Mouse (Mus musculus) right cerebral cortex, postnatal 14 days (tissue): ENCODE results near the gene Naaladl1.
"Not testable (repeated sequence)": the region's sequence is repeated elsewhere in the genome, so short reads cannot be mapped to it uniquely, and the experiment has no call there.

ENCODE experiments used
- DNase-seq: peaks from one replicate; pipeline ENCODE4 v3.0.0; 2022

Naaladl1 gene

DNA sequence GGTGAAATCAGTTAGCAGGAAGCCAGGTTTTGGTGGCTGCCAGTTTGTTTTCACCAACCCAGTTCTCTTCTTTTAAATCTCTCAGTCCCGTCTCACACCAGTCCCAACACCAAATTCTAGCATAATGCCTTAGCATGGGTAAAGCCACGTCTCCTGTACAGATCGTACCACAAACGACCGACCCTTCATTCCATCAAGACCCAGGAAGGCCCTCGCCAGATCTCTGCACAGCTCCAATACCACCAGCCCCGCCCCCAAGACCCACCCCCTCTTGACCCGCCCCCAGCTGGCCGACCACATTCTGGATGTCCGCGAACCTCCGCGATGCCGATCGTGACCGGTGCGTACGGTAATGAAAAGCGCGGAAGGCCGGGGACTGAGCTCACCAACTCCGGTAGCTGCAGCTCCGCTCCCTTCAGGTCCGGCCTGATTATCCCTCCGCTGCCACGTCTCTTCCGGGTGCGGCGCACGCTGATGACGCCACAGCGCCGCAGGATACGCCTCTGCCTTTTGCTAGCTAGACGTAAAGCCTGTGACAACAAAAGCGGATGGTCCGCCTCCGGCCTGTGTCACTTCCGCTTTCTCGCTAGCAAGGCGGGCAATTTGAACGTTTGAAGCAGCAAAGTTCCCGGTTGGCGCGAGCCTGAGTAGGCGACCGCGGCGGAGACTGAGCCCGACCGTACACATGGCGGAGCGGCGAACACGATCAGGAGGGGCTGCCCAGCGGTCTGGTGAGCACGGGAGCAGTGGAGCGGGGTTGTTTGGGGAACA, 20.9 kb upstream of the Naaladl1 start, which contains the start of the genes Zfpl1 and Cdca5:
Zfpl1 (minus strand) TSS at position 479 of the 771 bp plus-strand sequence.
Cdca5 (plus strand) TSS at position 506 of the 771 bp plus-strand sequence.
- peak; percentile 95 for DNase-seq

DNA sequence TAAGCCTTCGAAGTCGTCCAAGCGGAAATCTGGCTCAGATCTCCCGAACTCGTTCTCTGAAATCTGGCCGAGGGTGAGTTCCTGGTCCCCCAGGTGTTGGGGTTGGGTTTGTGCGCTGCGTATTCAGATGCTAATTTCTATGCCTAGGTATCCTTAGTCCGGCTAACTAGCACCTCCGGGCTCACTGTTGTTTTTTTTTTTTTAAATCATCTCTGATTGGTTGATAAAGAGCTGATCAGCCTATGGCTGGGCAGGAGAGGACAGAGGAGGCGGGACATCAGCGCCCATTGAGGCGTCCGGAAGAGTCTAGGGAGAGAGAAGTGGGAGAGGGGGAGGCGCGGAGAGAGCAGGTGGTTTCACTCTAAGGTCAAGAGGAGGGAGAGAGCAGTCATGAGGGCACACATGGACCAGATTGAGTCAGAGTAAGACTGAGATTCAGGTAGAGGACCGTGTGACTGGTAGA, 20.1 kb upstream of the Naaladl1 start:
- no peak for DNase-seq

DNA sequence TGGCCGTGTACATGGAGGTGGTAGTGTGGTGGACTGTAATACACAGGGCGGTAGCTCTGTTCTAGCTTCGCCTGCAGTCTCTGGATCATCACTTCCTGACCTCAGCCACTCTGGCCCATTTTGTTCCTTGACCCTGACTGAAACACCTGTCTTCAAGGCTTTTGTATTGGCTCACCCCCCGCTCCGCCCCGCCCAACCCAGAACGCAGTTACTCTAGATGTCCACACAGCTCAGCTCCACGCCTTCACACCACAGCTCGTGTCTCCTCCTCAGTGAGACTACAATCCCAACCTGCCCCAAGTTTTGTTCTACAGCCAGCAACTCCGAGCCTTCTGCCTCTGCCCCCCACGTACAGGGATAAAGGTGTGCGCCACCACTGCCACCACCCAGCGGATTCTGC, 16.7 kb upstream of the Naaladl1 start:
- DNase-seq = no peak

DNA sequence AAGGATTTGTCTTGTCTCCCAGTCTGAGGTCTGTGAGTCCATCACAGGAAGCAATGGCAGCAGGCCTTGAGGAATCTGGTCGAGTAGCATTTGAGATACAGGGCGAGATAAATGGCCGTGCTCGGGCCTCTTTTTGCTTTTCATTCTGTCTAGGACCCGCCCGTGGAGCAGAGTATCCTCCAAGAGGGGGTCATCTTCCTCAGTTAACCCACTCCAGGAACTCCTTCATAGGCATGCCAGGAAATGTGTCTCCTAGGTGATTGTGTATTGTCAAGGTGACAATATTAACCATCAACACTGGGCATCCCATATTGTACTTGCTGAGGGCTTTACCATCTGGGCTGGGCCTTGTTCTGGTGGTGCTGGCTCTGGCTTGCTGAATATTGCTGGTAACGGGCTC, 11.5 kb upstream of the Naaladl1 start, which contains the start of gene AC131692.1:
AC131692.1 (plus strand) TSS at position 301 of the 400 bp plus-strand sequence.
- DNase-seq = no peak

DNA sequence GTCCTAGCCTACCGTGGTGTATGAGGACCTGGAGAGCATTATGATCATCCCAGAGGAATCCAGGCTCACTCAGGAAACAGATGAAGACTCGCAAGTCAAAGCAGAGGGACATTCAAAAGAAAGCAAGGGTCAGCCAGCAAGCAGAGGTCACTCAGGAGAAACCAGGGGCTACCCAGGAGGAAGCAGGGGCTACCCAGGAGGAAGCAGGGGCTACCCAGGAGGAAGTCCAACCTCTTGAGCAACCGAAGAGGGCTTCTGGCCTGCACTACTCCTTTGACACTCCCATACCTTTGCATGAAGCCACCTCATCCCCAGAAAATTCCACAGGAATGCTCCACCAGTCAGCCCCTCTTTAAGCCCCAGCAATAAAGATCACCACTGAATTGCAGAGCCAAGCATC, 7.7 kb upstream of the Naaladl1 start:
- DNase-seq = no peak

DNA sequence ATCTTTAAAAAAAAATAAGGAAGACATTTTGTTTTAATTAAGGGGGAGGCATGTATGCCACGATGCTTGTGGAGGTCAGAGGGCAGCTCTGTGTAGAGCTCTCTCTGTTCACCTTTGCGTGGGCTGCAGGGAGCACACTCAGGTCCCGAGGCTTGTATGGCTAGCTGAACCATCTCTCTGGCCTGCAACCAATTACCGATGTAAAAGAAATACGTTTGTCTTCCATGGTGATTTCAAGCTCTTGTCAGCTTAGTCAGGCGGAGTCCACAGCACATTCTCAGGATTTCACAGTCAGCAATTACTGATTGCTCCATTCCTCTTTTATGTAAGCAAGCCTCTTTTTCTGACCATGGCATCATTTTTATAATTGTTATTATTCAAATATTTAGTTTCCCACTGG, 4.4 kb upstream of the Naaladl1 start:
- no peak for DNase-seq

DNA sequence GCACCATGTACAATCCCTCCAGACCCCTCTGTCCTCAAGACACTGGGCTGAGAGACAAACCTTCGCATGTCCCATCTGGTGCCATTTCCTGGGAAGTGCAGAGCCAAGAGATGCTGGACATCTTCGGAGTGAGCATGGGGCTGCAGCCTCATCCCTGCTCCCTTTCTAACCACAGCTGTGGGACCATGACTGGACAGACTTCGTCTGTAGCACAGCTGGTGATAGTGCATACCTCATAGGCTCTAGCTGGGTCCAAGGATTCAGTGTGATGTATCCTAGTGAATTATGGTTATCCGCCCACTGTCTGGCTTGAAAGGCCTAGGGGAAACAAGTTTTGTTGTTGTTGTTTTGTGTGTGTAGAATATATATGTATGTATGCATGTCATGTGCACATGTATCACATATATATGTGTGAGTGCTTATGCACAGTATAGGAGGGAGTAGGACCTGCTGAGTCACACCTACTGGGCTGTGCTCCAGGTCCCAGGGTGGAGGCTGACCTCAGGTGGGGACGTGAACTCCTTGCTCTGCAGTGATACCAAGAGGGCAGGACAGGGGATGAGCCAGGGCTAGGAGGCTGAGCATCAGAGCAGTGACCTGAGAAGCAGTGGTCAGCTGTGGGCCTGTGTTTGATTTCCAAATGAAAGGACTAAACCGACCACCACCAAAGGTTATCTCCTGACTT, 3.3 kb upstream of the Naaladl1 start:
- no peak for DNase-seq

DNA sequence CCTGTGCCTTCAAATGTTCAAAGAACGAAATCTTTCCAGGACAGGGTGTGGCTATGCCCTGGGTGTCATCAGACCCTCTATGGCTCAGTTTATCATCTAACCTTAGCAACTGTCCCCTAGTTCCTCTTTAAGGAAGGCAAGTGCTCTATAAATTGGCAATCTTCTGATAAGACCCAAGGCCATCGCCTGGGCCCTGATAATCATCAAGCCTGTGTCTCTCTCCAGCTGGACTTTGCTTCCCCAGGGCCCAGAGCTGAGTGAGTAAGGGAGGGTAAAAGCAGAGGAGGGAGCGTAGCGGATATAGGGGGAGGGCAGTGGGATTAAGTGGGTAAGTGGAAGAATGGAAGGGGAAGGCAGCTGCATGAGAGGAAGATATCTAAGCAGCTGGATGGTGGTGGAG, 1.1 kb upstream of the Naaladl1 start:
- DNase-seq = no peak

DNA sequence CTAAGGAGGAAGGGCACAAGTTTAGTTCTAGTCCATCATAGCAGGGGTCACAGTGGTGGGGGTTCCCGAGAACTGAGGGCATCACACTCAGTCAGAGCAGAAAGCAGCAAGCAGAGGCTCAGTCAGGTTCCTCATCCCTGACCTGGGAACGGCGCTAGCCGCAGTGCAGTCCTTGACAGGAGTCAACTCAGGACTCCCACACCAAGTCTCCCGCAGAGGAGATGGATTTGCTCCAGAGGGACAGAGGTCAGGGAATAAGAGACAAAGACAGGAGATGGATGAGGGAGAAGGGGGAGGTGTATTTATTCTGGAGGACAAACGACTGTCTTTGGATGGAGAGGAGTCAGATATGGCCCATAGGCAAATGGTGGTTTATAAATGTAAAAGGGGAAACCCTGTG, 7.5 kb downstream of the Naaladl1 start:
- no peak for DNase-seq

DNA sequence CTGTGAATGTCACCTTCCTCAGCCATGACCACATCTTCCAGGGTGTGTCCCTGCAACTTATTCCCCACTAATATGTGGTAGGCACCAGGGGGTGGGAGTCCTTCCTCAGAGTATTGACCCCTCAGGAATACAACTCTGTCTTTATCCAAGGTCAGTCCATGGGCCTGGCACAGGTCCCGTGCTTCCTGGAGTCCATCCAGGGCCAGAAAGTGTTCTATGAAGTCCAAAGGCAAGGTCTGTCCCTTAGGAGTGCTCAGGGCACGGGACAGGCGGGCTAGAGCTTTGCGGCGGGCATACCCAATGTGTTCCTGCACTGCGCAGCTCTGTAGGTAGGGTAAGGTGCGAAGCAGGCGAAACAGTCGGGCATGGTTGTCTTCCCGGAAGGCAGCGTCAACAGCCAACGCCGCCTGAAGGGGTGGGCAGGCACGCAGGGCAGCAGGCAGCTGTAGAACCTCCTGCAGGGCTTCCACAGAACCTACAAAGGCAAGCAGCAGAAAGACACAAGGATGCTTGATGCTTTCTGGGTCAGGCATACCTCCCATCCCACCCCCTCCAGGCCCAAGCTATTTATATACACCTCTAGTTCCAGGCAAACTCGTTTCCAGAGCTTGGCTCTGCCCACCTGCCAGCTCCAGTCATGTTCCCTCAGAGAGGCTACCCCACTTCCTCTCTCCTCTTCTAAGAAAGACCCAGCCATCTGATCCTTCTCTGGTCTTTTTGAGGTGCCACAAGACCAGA, 10.7 kb downstream of the Naaladl1 start:
- DNase-seq = no peak

DNA sequence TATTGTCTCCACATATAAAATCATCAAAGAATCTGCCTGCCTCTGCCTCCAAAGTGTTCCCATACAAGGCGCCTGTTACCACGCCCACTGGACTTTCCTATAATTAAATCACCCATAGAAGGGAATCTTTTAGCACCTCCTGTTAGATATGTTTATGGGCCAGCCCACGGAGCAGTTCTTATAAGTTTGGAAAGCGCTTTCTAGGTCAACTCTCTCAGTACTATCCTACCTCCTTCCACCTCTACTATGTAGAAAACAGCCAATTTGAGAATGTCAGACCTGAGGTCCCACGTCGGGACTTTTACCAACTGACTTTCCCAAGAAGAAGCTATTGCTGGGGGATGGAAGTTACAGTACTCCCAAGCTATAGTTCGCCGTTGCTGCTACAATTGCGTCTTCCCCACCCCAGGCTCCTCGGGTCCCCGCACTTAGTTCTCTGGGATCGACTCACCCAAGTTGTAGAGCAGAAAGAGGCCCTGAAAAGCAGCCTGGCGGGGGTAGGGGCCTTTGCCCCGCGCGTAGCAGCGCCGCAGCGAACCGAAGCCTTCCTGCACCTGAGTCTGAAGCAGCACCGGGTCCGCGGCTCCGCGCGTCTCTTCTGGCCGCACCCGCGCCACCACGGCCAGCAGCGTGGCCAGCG, 11.9 kb downstream of the Naaladl1 start:
- no peak for DNase-seq

DNA sequence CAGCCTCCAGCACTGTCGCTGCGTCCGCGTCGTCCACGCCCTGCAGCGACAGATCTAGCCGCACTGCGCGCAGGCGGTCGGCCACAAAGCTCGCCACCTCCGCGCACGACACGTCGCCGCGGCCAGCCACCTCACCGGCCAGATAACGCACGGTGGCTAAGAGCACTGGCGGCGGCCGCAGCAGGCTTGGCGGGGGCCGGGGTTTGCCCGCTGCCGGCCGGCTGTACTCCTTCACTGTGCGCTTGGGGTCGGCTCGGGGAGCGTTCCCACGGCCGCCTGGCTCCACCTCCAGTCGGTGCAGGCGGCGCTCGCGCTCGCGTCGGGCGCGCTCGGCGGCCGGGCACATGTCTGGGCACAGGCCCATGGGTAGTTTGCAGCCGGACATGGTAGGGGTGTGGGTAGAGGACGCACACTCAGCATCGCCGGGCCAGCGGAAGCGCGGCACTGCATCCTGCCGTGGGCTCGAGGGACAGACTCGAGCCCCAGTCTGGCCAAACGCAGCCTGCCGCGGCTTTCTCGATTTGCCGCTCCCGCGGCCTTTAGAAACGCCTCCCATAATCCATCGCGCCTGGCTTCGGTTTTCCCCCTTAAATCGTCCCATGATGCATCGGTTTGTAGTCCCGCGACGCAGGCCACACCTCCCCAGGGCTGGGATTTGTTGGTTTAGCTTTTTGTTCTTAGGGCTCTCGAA, 12.5 kb downstream of the Naaladl1 start, which contains the start of gene Sac3d1:
Sac3d1 (minus strand) TSS at position 665 of the 691 bp plus-strand sequence.
- DNase-seq = peak; percentile 86

DNA sequence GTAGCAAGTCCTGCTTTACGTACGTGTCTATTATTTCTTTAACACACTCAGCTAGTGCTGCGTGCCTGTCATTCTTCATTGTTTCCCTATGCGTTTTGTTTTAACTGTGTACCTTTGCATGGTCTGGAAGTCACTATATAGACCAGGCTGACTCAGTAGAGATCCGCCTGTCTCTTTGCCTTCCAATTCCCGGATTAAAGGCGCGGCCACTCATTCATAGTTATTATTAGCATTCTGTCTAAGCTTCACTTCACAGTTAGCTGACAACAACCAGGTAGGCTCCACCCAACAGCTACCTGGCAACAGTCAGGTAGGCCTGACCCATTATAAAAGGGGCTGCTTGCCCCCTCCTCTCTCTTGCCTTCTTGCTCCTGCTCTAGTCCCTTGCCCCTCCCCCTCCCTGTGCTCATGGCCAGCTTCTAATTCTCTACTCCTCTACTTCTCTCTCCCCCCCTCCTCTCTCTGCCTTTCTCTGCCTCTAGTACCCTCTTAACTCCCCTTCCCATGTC, 13.1 kb downstream of the Naaladl1 start:
- peak; percentile 35 for DNase-seq

DNA sequence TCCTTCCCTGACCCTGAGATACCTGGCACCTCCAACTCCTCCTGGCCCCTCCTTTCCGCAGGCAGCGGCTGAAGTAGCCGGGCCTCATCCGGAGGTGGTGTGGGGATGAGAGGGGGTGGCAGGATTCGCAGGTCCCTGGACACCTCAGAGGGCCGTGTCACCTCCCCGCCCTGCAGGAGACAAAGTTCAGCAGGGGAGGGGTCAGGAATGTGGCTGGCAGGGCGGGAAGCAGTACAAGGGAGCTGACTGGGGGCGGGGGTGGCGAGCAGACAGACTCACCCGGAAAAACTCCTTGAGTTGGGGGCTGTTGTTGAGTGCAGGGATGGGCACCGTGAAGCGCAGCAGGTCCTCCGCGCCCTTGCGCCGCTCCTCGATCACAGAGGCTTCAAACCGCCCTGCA, 16.2 kb downstream of the Naaladl1 start:
- DNase-seq = no peak

DNA sequence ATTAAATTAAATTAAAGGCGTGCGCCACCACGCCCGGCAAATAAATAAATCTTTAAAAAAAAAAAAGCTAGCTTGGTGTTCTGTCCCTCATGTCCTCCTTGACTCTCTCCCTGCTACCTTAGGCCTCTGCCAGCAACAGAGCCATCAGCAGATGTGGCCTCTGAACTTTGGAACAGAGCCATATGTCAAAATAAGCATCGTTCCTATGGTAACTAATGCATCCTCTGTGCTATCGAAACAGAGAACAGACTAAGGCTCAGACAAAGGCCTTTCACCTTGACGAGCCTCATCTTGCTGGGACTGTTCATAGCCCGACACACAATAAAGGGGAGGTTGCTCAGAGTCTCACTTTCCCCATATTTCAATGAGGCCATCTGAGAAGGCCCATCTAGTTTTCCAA, 17.7 kb downstream of the Naaladl1 start:
- DNase-seq = no peak

DNA sequence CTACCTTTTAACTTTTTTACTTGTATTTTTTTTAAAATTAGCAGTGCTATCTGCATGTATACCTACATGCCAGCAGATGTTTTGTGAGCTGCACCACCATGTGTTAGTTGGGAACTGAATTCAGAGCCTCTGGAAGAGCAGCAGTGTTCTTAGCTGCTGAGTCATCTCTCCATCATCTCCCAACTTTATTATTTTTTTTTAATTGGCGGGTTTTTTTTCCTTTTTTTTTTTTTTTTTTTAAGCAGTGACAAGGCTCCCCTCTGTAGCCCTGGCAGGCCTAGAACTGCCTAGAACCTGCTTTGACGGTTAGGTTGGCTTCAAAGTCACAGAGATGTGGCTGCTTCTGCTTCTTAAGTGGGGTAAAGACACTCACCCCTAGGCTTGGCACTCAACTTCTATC, 19.3 kb downstream of the Naaladl1 start:
- DNase-seq = no peak

DNA sequence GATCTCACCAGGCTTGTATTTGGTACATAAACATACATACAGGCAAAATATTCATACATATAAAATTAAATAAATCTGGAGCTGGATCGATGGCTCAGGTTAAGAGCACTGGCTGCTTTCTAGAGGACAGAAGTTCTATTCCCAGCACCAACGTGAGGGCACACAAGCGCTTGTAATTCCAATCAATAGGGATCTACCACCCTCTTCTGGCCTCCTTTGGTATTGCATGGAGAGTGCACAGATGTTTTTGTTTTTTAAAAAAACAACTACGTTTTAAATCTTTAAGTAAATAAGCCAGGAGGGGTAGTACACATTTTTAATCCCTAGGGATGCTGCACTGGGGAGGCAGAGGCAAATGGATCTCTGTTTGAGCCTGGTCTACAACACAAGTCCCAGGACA, 20.7 kb downstream of the Naaladl1 start:
- DNase-seq = no peak

DNA sequence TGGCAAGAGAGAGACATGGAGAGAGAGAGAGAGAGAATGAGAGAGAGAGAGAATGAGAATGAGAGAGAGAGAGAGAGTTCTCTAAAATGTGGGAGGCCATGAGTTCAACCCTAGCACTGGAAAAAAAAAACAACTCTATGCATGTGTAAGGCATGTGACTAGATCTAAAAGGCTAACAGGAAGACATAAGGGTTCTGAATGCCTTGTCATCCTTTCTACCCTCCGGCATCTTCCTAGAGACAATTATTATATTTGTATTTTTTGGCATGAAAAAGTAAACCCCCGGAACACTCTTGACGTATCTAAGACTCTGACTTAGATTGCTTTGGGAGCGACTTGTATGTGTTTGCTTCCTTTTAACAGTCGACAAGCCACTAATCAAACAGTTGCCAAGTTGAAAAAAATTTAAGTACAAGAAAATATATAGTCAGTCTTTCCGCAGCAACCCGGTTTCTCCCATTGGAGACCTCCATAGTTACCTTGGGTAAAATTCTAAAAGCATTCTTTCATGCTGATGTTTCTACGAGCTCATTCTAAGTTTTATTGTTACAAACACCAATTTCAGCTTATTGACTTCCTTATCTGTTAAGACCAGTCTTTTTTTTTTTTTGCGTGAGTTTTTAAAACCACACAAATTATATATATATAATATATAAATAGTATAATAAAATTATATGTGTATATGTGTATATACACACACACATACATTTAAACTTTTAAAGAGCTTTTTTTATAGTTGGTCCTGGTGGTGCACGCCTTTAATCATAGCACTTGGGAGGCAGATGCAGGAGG, 21.4 kb downstream of the Naaladl1 start:
- DNase-seq = no peak

DNA sequence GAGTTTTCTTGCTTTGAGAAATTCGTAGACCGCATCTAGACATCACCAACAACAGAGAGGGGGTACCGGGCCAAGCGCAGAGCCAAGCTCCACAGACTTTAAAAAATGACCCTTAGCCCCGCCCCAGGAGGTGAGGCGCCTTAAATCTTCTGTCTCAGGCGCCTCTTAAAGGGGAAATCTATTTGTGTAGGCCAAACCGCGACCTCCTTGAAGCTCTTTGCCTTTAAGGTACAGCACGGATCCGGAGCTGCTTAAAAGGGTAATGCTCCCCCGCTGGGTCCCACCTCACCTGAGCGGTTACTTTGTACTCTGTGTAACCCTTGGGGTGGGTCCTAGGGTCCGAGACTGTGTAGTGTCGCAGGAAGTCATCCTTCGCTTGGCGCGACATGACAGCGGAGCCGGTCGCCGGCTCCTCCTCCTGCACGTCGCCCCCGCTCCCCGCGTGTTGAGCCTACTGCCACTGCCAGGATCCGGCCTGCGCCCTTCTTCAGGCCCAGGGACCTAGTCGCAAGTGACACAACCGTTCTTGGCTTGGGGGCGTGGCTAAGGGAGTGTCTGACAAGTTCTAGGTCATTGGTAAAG, 22.3 kb downstream of the Naaladl1 start, which contains the start of gene Snx15:
Snx15 (minus strand) TSS at position 545 of the 582 bp plus-strand sequence.
- peak; percentile 94 for DNase-seq

DNA sequence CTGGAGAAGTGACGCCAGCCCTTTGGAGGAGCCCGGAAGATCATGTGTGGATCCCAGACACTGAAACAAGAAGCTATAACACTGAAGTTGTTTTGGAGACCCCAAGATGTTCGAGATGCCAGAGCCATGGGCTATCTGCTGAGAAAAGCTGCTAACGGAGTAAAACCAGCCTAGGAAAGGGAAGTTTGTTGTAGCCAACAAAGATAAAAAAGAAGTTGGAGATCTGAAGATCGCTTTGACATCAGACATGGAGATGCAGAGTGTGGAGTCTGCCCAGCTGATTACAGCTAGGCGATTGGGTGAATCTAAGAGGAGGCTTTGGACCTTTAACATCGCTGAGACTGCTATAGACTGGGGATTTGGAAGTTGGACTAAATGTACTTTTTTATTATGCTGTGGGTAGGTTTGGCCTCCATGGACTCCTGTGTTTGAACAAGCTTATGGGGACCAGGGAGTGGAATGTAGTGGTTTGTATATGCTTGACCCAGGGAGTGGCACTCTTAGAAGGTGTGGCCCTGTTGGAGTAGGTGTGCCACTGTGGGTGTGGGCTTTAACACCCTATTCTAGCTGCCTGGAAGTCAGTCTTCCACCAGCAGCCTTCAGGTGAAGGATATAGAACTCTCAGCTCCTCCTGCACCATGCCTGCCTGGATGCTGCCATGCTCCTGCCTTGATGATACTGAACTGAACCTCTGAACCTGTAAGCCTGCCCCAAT, 25.0 kb downstream of the Naaladl1 start:
- DNase-seq = not testable (repeated sequence)
